Mouse (Mus musculus): ENCODE results near the gene Gm4131. TPM values are rescaled to one million over a fixed set of nuclear protein-coding genes. Genes with fewer than 3 reads are reported as not detected.

Gene Gm4131
- total and polyA plus RNA-seq, 2 experiments from 2014 or later, result not detected

DNA sequence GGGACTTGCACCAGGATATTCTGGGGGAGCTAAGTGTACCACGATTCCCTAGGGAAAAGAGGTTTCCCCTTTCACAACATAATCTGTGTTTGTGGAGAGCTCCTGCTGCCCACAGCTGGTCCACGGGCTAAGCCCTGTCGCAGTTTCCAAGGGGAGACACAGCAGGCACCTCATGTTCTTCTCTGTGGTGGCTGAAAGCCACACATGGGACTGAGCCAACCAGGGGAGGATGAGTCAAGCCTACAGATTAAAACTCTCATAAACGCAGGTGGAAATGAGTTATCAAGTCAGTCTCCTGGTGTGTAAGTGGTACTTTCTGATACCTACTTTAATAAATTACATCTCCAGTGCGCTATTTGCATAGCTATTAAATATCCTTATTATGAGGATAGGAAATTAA, 30.6 kb downstream of the Gm4131 start:
- Histone ChIP-seq H3K4me3 (ENCODE audit: low read depth, low read length) (no peak overlapping the region), H3K4me1 (ENCODE audit: control insufficient read depth, insufficient read depth) (no peaks in the 10 kb centered on the region), H3K4me2 (ENCODE audit: low read depth, low read length) (no peak overlapping the region), H3K9me3 (replicated peaks; ENCODE audit: control insufficient read depth, low read length) (no peaks in the 10 kb centered on the region), H3K27me3 (ENCODE audit: control insufficient read depth, insufficient read depth, low read length) (no peaks in the 10 kb centered on the region), H3K36me3 (replicated peaks; ENCODE audit: control insufficient read depth, insufficient read depth, low read length) (no peaks in the 10 kb centered on the region), H3K9ac (replicated peaks; ENCODE audit: low read depth, low read length) (no peak overlapping the region), H3K27ac (ENCODE audit: low read depth) (no peak overlapping the region)
- TF ChIP-seq CTCF (IDR thresholded peaks at IDR 0.05; ENCODE audit: low read depth) (no peak), EP300 (IDR thresholded peaks at IDR 0.05; ENCODE audit: low read depth) (no peak)
- ATAC-seq (ENCODE audit: insufficient read depth, low read depth), result no peak
- 42% methylated on average over 5 of the region's 5 CpGs for WGBS
- no peak for DNase-seq (ENCODE audit: low spot score)

DNA sequence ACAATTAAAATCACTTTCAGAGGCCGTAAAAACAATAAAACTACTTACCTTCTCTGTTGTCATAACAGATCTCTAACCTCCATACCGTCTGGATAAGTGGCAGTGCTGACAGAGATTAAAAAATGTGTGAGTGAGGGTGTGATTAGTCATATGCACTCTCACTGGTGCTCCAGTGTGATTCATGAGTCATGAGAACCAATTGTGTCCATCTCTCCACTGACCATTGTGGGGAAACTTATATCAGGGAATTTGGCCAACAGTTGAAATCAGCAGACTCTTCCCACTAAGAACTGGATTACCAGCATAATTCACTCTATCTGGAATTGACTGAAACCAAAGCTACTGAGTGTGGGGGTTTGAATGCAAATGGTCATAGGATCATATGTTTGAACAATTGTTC, 35.8 kb downstream of the Gm4131 start:
- WGBS, result 40% methylated on average over 2 of the region's 2 CpGs
- no peak for DNase-seq (ENCODE audit: low spot score)
- no peaks in the 10 kb centered on the region for H3K4me1 ChIP-seq (ENCODE audit: control insufficient read depth, insufficient read depth)

DNA sequence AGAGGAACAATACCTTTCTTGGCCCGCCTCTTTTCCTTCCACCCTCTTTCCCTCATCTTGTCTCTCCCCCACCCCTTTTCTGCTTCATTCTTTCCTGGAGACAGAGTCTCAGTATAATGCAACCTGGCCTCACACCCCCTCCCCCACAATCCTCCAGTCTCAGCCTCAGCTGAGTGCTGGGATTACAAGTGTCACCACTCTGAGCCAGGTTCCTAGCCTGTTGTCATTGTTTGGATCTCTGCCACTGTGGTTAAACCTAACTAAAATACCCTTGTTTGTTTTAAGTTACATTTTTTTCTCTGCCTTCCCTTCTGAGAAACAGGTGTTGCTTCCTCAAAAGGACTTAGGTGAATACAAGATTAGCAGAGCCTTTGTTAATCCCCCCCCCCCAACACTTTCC, 53.9 kb downstream of the Gm4131 start:
- DNase-seq (ENCODE audit: low spot score) (no peak), ATAC-seq (ENCODE audit: insufficient read depth, low read depth) (no peak)
- 77% methylated on average over 1 of the region's 1 CpGs for WGBS
- Histone ChIP-seq H3K36me3 (replicated peaks; ENCODE audit: control insufficient read depth, insufficient read depth, low read length) (no peaks in the 10 kb centered on the region), H3K9ac (replicated peaks; ENCODE audit: low read depth, low read length) (no peak overlapping the region), H3K4me2 (ENCODE audit: low read depth, low read length) (no peak overlapping the region), H3K27me3 (ENCODE audit: control insufficient read depth, insufficient read depth, low read length) (no peaks in the 10 kb centered on the region), H3K27ac (ENCODE audit: low read depth) (no peak overlapping the region), H3K4me3 (ENCODE audit: low read depth, low read length) (no peak overlapping the region), H3K4me1 (ENCODE audit: control insufficient read depth, insufficient read depth) (peaks cover 6% of the 10 kb centered on the region; the same call in 1 of the 2 replicates), H3K9me3 (replicated peaks; ENCODE audit: control insufficient read depth, low read length) (no peaks in the 10 kb centered on the region)
- no peak for TF ChIP-seq EP300 (IDR thresholded peaks at IDR 0.05; ENCODE audit: low read depth)
- TF ChIP-seq CTCF (IDR thresholded peaks at IDR 0.05; ENCODE audit: low read depth), result no peak

More for the DNA sequence above, 35.8 kb downstream of the Gm4131 start:
- TF ChIP-seq EP300 (IDR thresholded peaks at IDR 0.05; ENCODE audit: low read depth), result no peak
- Histone ChIP-seq H3K9ac (replicated peaks; ENCODE audit: low read depth, low read length) (no peak overlapping the region), H3K36me3 (replicated peaks; ENCODE audit: control insufficient read depth, insufficient read depth, low read length) (no peaks in the 10 kb centered on the region), H3K4me3 (ENCODE audit: low read depth, low read length) (no peak overlapping the region), H3K27me3 (ENCODE audit: control insufficient read depth, insufficient read depth, low read length) (no peaks in the 10 kb centered on the region), H3K9me3 (replicated peaks; ENCODE audit: control insufficient read depth, low read length) (no peaks in the 10 kb centered on the region), H3K4me2 (ENCODE audit: low read depth, low read length) (no peak overlapping the region), H3K27ac (ENCODE audit: low read depth) (no peak overlapping the region)
- ATAC-seq (ENCODE audit: insufficient read depth, low read depth), result no peak

DNA sequence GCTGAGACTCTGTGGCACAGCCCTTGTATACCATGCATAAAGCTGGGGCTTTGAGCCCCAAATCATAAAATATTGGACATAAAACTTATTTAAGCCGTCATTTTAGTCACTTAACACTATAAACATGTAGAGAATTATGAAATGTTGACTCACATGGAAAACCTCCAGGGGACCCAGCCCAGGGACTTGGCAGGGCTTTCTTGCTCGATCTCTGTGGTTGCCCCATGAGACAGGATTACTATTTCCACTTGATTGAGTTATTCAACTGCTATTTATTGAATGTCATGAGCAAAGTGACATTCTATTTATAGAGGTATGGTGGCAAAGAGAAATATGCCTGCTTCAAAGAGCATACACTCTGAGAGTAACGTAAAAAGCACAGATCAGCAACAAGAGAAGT, 57.4 kb downstream of the Gm4131 start:
- no peaks in the 10 kb centered on the region for H3K36me3 ChIP-seq (replicated peaks; ENCODE audit: control insufficient read depth, insufficient read depth, low read length)
- peak; percentile 58; the same call in 1 of the 2 replicates for ATAC-seq (ENCODE audit: insufficient read depth, low read depth)
- TF ChIP-seq EP300 (IDR thresholded peaks at IDR 0.05; ENCODE audit: low read depth) (no peak), CTCF (IDR thresholded peaks at IDR 0.05; ENCODE audit: low read depth) (no peak)
- no peaks in the 10 kb centered on the region for H3K27me3 ChIP-seq (ENCODE audit: control insufficient read depth, insufficient read depth, low read length)
- no peak overlapping the region for H3K4me3 ChIP-seq (ENCODE audit: low read depth, low read length)
- H3K27ac ChIP-seq (ENCODE audit: low read depth), result peak overlapping the region; percentile 53; the same call in 1 of the 2 replicates
- 33% methylated on average over 3 of the region's 3 CpGs for WGBS
- peak; percentile 34 for DNase-seq (ENCODE audit: low spot score)
- H3K9ac ChIP-seq (replicated peaks; ENCODE audit: low read depth, low read length), result no peak overlapping the region
- no peak overlapping the region for H3K4me2 ChIP-seq (ENCODE audit: low read depth, low read length)
- no peaks in the 10 kb centered on the region for H3K9me3 ChIP-seq (replicated peaks; ENCODE audit: control insufficient read depth, low read length)
- H3K4me1 ChIP-seq (ENCODE audit: control insufficient read depth, insufficient read depth), result peaks cover 6% of the 10 kb centered on the region; the same call in 1 of the 2 replicates

DNA sequence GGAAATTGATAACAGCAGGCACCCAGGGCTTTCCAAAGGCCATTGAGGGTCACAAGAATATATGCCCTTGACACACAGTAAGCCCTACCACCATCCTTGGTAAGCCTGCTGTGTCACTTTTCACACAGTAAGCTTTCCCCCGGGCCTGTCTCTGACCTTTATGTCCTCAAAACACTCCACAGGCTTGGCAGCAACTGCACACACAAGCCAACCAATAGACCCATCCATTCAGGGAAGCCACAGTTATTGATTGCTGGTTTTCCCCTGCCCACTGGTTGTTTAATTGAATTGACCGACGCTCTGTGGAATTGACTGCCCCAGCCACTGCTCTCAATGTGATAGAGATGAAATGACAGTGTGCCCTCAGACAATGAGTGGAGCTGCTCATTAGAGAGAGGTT, 60.5 kb downstream of the Gm4131 start:
- no peak overlapping the region for H3K4me3 ChIP-seq (ENCODE audit: low read depth, low read length)
- 81% methylated on average over 3 of the region's 3 CpGs for WGBS

DNA sequence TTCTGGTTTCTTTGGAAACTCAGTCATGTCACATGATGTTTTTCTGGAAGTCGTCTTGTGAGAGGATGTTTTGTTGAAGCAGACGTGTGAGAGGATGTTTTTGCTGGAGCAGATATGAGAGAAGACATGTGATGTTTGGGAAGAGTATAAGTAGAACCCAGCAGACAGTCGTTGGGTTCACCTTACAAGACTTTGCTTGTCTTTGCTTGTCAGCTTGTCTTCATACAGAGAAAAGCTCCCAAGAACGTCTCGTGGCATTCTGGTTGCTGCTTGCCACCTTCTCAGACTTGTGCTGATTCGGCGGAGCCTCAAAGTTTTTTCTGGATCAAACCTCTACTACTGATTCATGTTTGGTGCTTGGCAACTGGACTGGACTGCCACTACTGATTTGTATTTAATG, 69.3 kb downstream of the Gm4131 start:
- ATAC-seq (ENCODE audit: insufficient read depth, low read depth), result no peak
- H3K4me3 ChIP-seq (ENCODE audit: low read depth, low read length), result no peak overlapping the region
- 55% methylated on average over 7 of the region's 7 CpGs for WGBS
- H3K27ac ChIP-seq (ENCODE audit: low read depth), result no peak overlapping the region
- no peak overlapping the region for H3K4me2 ChIP-seq (ENCODE audit: low read depth, low read length)
- TF ChIP-seq EP300 (IDR thresholded peaks at IDR 0.05; ENCODE audit: low read depth) (no peak), CTCF (IDR thresholded peaks at IDR 0.05; ENCODE audit: low read depth) (no peak)
- no peak overlapping the region for H3K9ac ChIP-seq (replicated peaks; ENCODE audit: low read depth, low read length)
- H3K9me3 ChIP-seq (replicated peaks; ENCODE audit: control insufficient read depth, low read length), result no peaks in the 10 kb centered on the region
- DNase-seq (ENCODE audit: low spot score), result no peak
- H3K36me3 ChIP-seq (replicated peaks; ENCODE audit: control insufficient read depth, insufficient read depth, low read length), result no peaks in the 10 kb centered on the region
- no peaks in the 10 kb centered on the region; the same call in 1 of the 2 replicates for H3K4me1 ChIP-seq (ENCODE audit: control insufficient read depth, insufficient read depth)
- H3K27me3 ChIP-seq (ENCODE audit: control insufficient read depth, insufficient read depth, low read length), result no peaks in the 10 kb centered on the region

More for the DNA sequence above, 60.5 kb downstream of the Gm4131 start:
- no peak overlapping the region for H3K27ac ChIP-seq (ENCODE audit: low read depth)
- no peaks in the 10 kb centered on the region for H3K9me3 ChIP-seq (replicated peaks; ENCODE audit: control insufficient read depth, low read length)
- no peak overlapping the region for H3K9ac ChIP-seq (replicated peaks; ENCODE audit: low read depth, low read length)
- H3K36me3 ChIP-seq (replicated peaks; ENCODE audit: control insufficient read depth, insufficient read depth, low read length), result no peaks in the 10 kb centered on the region
- no peaks in the 10 kb centered on the region for H3K27me3 ChIP-seq (ENCODE audit: control insufficient read depth, insufficient read depth, low read length)
- TF ChIP-seq CTCF (IDR thresholded peaks at IDR 0.05; ENCODE audit: low read depth) (no peak), EP300 (IDR thresholded peaks at IDR 0.05; ENCODE audit: low read depth) (no peak)
- ATAC-seq (ENCODE audit: insufficient read depth, low read depth) (no peak), DNase-seq (ENCODE audit: low spot score) (no peak)
- H3K4me2 ChIP-seq (ENCODE audit: low read depth, low read length), result no peak overlapping the region
- peaks cover 6% of the 10 kb centered on the region; the same call in 1 of the 2 replicates for H3K4me1 ChIP-seq (ENCODE audit: control insufficient read depth, insufficient read depth)

Data from heart, postnatal 0 days (tissue).